Mouse (Mus musculus) CH12.LX (cell line): Measurements from ENCODE around the gene Efcab5. TPM values are rescaled to one million over a fixed set of nuclear protein-coding genes. Genes with fewer than 3 reads are reported as not detected.
A peak's percentile ranks its signal among the peaks of the same experiment; 100 is the strongest.

ENCODE experiments used
- DNase-seq: peaks from one replicate; pipeline ENCODE4 v3.0.0-alpha.2; 2013; ENCODE audit errors: extremely low read depth
- H3K27ac ChIP-seq: 2 replicates; pipeline ENCODE4 v1.5.1; 2012; ENCODE audit warnings: low read depth, mild to moderate bottlenecking, control low read depth, moderate library complexity; ENCODE audit not compliant: insufficient read depth
- H3K27me3 ChIP-seq: replicated peaks from 2 replicates; pipeline ENCODE3; 2012; ENCODE audit warnings: inconsistent platforms
- H3K36me3 ChIP-seq, 2 experiments: replicated peaks in 1 of 2; 2 replicates each; pipeline versions ENCODE3 to v1.6.1; 2012; ENCODE audit warnings: inconsistent platforms in 1 of 2, low read length in 1 of 2, mild to moderate bottlenecking in 1 of 2, mixed read lengths in 1 of 2, moderate library complexity in 1 of 2; ENCODE audit not compliant: control insufficient read depth in 1 of 2, insufficient read depth in 1 of 2
- H3K4me1 ChIP-seq, 2 experiments: 2 replicates each; pipeline ENCODE4 v1.6.1; 2012; ENCODE audit warnings: inconsistent platforms in 1 of 2, moderate library complexity in 1 of 2; ENCODE audit not compliant: insufficient read depth in 2 of 2, control insufficient read depth in 1 of 2
- H3K4me2 ChIP-seq: 2 replicates; pipeline ENCODE4 v1.6.1; 2012; ENCODE audit warnings: low read depth, mild to moderate bottlenecking, control low read depth; ENCODE audit not compliant: poor library complexity, insufficient read depth, severe bottlenecking
- H3K4me3 ChIP-seq, 3 experiments: fragments of 150-350 bp in 1 of 3; sonication (generic) in 1 of 3; replicated peaks in 1 of 3; 2 replicates each; pipeline versions ENCODE3 to v1.5.1; 2011 to 2012; ENCODE audit warnings: low read depth in 2 of 3, low read length in 2 of 3, mild to moderate bottlenecking in 2 of 3, moderate library complexity in 2 of 3, control low read depth in 1 of 3, improper control_type of control experiment in 1 of 3, inconsistent platforms in 1 of 3, mixed read lengths in 1 of 3; ENCODE audit not compliant: poor library complexity in 1 of 3
- H3K79me2 ChIP-seq: replicated peaks from 2 replicates; pipeline ENCODE4 v1.6.1; 2012; ENCODE audit warnings: mild to moderate bottlenecking, moderate library complexity; ENCODE audit not compliant: control insufficient read depth, poor library complexity, insufficient read depth, severe bottlenecking; ENCODE audit errors: extremely low read depth
- H3K9ac ChIP-seq: 2 replicates; pipeline ENCODE4 v1.6.1; 2012; ENCODE audit warnings: low read depth, mild to moderate bottlenecking, control low read depth, moderate library complexity; ENCODE audit not compliant: insufficient read depth
- H3K9me3 ChIP-seq: replicated peaks from 2 replicates; pipeline ENCODE3; 2012; ENCODE audit warnings: low read length, inconsistent platforms, mixed read lengths
- CHD1 ChIP-seq: IDR thresholded peaks from 2 replicates; pipeline ENCODE4 v1.6.1; 2012; ENCODE audit warnings: low read depth, low read length, improper control_type of control experiment, inconsistent platforms
- CTCF ChIP-seq, 2 experiments: IDR thresholded peaks in 1 of 2; conservative IDR thresholded peaks in 1 of 2; 2 replicates each; pipeline ENCODE4 v1.5.1; 2011 to 2012; ENCODE audit warnings: low read depth in 2 of 2, low read length in 2 of 2, improper control_type of control experiment in 1 of 2, inconsistent platforms in 1 of 2, mild to moderate bottlenecking in 1 of 2, moderate library complexity in 1 of 2
- EP300 ChIP-seq: IDR thresholded peaks from 2 replicates; pipeline ENCODE4 v1.6.1; 2011; ENCODE audit warnings: low read length, improper control_type of control experiment
- ETS1 ChIP-seq: conservative IDR thresholded peaks from 2 replicates; pipeline ENCODE4 v1.6.1; 2012; ENCODE audit warnings: low read depth, mild to moderate bottlenecking, inconsistent platforms, low read length, improper control_type of control experiment, moderate library complexity
- IRF4 ChIP-seq: IDR thresholded peaks from 2 replicates; pipeline ENCODE4 v1.6.1; 2014; ENCODE audit warnings: low read depth, mild to moderate bottlenecking, inconsistent platforms, low read length, improper control_type of control experiment
- KAT2A ChIP-seq: IDR thresholded peaks from 2 replicates; pipeline ENCODE4 v1.6.1; 2012; ENCODE audit warnings: low read length, improper control_type of control experiment, inconsistent platforms; ENCODE audit not compliant: insufficient replicate concordance
- MAFK ChIP-seq: IDR thresholded peaks from 2 replicates; pipeline ENCODE4 v1.6.1; 2011; ENCODE audit warnings: low read length, improper control_type of control experiment; ENCODE audit not compliant: insufficient replicate concordance
- MAZ ChIP-seq: IDR thresholded peaks from 2 replicates; pipeline ENCODE4 v1.6.1; 2012; ENCODE audit warnings: low read depth, mild to moderate bottlenecking, inconsistent platforms, low read length, improper control_type of control experiment, moderate library complexity
- MXI1 ChIP-seq: IDR thresholded peaks from 2 replicates; pipeline ENCODE4 v1.6.1; 2011; ENCODE audit warnings: mild to moderate bottlenecking, low read depth, low read length, improper control_type of control experiment
- MYC ChIP-seq: IDR thresholded peaks from 2 replicates; pipeline ENCODE4 v1.6.1; 2011; ENCODE audit warnings: low read depth, mild to moderate bottlenecking, improper control_type of control experiment, low read length
- NELFE ChIP-seq: IDR thresholded peaks from 2 replicates; pipeline ENCODE4 v1.6.1; 2011; ENCODE audit warnings: low read depth, low read length, improper control_type of control experiment
- NRF1 ChIP-seq: IDR thresholded peaks from 2 replicates; pipeline ENCODE4 v1.6.1; 2014; ENCODE audit warnings: low read depth, mild to moderate bottlenecking, inconsistent platforms, low read length, improper control_type of control experiment, moderate library complexity
- POLR2A ChIP-seq: IDR thresholded peaks from 2 replicates; pipeline ENCODE4 v1.6.1; 2011; ENCODE audit warnings: low read depth, mild to moderate bottlenecking, improper control_type of control experiment, low read length
- RAD21 ChIP-seq: IDR thresholded peaks from 2 replicates; pipeline ENCODE4 v1.6.1; 2011; ENCODE audit warnings: low read depth, mild to moderate bottlenecking, low read length, improper control_type of control experiment, moderate library complexity
- RCOR1 ChIP-seq: conservative IDR thresholded peaks from 2 replicates; pipeline ENCODE4 v1.6.1; 2012; ENCODE audit warnings: low read depth, mild to moderate bottlenecking, inconsistent platforms, low read length, improper control_type of control experiment
- SMC3 ChIP-seq: IDR thresholded peaks from 2 replicates; pipeline ENCODE4 v1.6.1; 2011; ENCODE audit warnings: low read depth, low read length, improper control_type of control experiment
- TBP ChIP-seq: conservative IDR thresholded peaks from 2 replicates; pipeline ENCODE4 v1.6.1; 2011; ENCODE audit warnings: low read depth, low read length, improper control_type of control experiment
- USF1 ChIP-seq: IDR thresholded peaks from 2 replicates; pipeline ENCODE4 v1.6.1; 2014; ENCODE audit warnings: low read depth, mild to moderate bottlenecking, inconsistent platforms, low read length, improper control_type of control experiment
- ZKSCAN1 ChIP-seq: IDR thresholded peaks from 2 replicates; pipeline ENCODE4 v1.6.1; 2012; ENCODE audit warnings: low read depth, inconsistent platforms, low read length, improper control_type of control experiment, borderline replicate concordance
- dilution Hi-C: fragments of 300-500 bp; cut with MboI; formaldehyde crosslinking; loops from 2 replicates; pipeline ENCODE4 v1.14.3; 2020; ENCODE audit warnings: low sequenced_read_pairs; ENCODE audit not compliant: extremely low pct_unique_long_range_greater_than_20kb, extremely low pct_ligation_motif_present
- in situ Hi-C: fragments of 300-500 bp; cut with MboI; formaldehyde crosslinking; loops from 3 replicates; pipeline ENCODE4 v1.14.3; 2019; ENCODE audit warnings: low sequenced_read_pairs, low pct_ligation_motif_present, low pct_unique_long_range_greater_than_20kb, mixed read lengths
- polyA plus RNA-seq: library from polyadenylated mRNA; unstranded; fragments of >175 nt; gene quantifications from 2 replicates; pipeline ENCODE4 v1.2.1, GENCODE M21; 2012; ENCODE audit warnings: low read depth; ENCODE audit not compliant: insufficient read length
- total RNA-seq, 2 experiments: library from RNA; depleted of rRNA; stranded (reverse); fragments of 300-350 nt in 1 of 2; fragments of >200 nt in 1 of 2; gene quantifications; 2 replicates each; pipeline ENCODE4 v1.2.3; 2012 to 2014

Efcab5 gene
- total and polyA plus RNA-seq, 3 experiments = 0.24 to 0.43 (median 0.38) TPM

- Histone ChIP-seq H3K4me1 (peaks cover 3% of the 10 kb centered on the region in 2 experiments; a peak in 2 of 4 replicates), H3K9me3 (no peaks in the 10 kb centered on the region), H3K36me3 (no peaks in the 10 kb centered on the region), H3K27me3 (no peaks in the 10 kb centered on the region), H3K9ac (no peak overlapping the region), H3K79me2 (no peaks in the 10 kb centered on the region), H3K4me2 (no peak overlapping the region), H3K4me3 (no peak overlapping the region), H3K27ac (no peak overlapping the region)
- in situ Hi-C loops = no loop called here
- dilution Hi-C loops = no loop called here
- no peak for DNase-seq
- TF ChIP-seq CTCF (conservative IDR thresholded peaks at IDR 0.05 in 1 of 2, IDR thresholded peaks at IDR 0.05 in 1 of 2; ENCODE audit: low read depth in 2 of 2, low read length in 2 of 2) = peak in 1 of 2 experiments; percentile 62; a peak in 2 of 4 replicates
- no peak for TF ChIP-seq ZKSCAN1
- TF ChIP-seq MAZ = no peak
- TF ChIP-seq MXI1 = no peak
- peak; percentile 21 for TF ChIP-seq RAD21
- no peak for TF ChIP-seq KAT2A
- no peak for TF ChIP-seq USF1
- TF ChIP-seq RCOR1 = no peak
- TF ChIP-seq SMC3 = peak; percentile 45
- TF ChIP-seq TBP = no peak
- no peak for TF ChIP-seq POLR2A
- TF ChIP-seq NRF1 = no peak
- TF ChIP-seq IRF4 = no peak
- TF ChIP-seq ETS1 = no peak
- TF ChIP-seq CHD1 = no peak
- no peak for TF ChIP-seq MYC
- no peak for TF ChIP-seq EP300
- no peak for TF ChIP-seq NELFE
These were observed 55.3 kb downstream of the Efcab5 start for GRCm38 (mm10) chr11:77133450-77133849.

- Histone ChIP-seq H3K4me3 (no peak overlapping the region), H3K79me2 (no peaks in the 10 kb centered on the region), H3K27me3 (no peaks in the 10 kb centered on the region), H3K36me3 (no peaks in the 10 kb centered on the region), H3K9me3 (no peaks in the 10 kb centered on the region), H3K27ac (no peak overlapping the region), H3K4me2 (no peak overlapping the region), H3K4me1 (peaks cover 3% of the 10 kb centered on the region in 2 experiments; a peak in 2 of 4 replicates), H3K9ac (no peak overlapping the region)
- TF ChIP-seq IRF4 (no peak), CTCF (conservative IDR thresholded peaks at IDR 0.05 in 1 of 2, IDR thresholded peaks at IDR 0.05 in 1 of 2; ENCODE audit: low read depth in 2 of 2, low read length in 2 of 2) (peak; percentile 83 to 91), RAD21 (peak; percentile 33), MAFK (0 out of 2 replicates have a peak, but pooled peaks have one; percentile 14), SMC3 (peak; percentile 62)
- peak; percentile 64 for DNase-seq
- in situ Hi-C loops (no loop called here), dilution Hi-C loops (no loop called here)
These were observed 56.2 kb downstream of the Efcab5 start for GRCm38 (mm10) chr11:77132580-77132979.
